Mouse (Mus musculus) frontal cortex, adult 2 months (tissue): ENCODE measurements around the gene Rbm43. TPM values are rescaled to one million over a fixed set of nuclear protein-coding genes. Genes with fewer than 3 reads are reported as not detected.

Experiments
- DNase-seq, 2 experiments: peaks; one replicate each; pipeline ENCODE4 v3.0.0; 2022; ENCODE audit warnings: low spot score in 1 of 2; ENCODE audit errors: extremely low spot score in 1 of 2
- polyA plus RNA-seq: library from polyadenylated mRNA; depleted of rRNA; stranded (reverse); fragments of >200 nt; gene quantifications from 2 replicates; pipeline ENCODE4 v1.2.3, GENCODE M21; 2012; rRNA removed

The Rbm43 gene
- polyA plus RNA-seq = 13.3 and 14.6 TPM in 2 replicates

DNA sequence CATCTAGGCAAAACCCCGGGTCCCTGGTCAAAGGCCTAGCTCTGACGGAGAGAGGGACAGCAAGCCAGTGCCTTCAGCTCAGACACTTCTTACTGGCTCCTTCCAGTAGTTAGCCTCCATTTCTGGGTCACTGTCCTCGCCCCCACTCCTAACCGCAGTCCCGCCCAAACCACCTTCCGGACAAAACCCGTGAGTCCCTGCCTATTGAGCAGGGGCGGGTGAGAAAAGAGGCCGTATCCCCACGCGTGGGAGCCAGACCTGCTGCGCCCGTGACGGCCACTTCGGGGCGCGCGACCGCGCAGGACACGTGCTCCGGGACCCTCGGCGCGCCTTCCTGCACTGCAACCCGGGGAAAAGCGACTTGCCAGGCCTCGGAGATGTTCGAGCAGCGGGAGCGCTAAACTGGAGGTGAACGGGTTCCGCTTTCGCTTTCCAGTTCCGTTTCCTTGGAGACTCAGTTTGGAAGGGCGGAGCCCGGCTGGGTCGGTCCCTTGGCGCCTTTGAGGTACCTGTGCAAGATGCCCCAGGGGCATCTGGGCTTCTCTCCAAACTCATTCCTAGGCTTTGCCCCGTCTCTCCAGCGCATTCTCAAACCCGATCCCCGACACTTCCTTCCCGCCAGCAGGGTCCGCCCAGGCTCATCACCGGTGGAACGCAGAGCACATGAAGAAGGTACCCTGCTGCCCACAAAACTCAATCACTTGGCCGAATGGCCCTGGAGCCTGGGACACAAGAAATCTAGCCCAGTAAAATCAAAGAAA, at the start of gene Rbm43:
TSS of gene Rbm43 (minus strand) at position 590 of the 761 bp plus-strand sequence.
- peak; percentile 20 to 78 for DNase-seq

DNA sequence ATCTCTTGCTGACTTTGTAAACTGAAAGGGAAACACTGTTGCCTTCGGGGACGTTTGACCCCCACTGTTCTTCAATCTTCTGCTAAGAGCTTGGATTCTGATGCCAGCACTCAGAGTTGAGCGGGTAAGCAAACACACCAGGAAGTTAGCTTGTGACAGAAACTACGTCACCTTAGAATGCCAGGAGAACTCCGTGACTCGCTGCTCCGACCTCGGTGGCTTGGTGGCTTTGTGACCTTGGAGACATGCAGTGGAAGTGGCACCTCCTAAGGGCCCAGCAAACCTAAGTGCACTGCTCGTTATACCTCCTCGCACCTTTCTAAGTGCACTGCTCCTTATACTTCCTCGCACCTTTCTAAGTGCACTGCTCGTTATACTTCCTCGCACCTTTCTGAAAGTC, 47.3 kb upstream of the Rbm43 start:
- no peak for DNase-seq

DNA sequence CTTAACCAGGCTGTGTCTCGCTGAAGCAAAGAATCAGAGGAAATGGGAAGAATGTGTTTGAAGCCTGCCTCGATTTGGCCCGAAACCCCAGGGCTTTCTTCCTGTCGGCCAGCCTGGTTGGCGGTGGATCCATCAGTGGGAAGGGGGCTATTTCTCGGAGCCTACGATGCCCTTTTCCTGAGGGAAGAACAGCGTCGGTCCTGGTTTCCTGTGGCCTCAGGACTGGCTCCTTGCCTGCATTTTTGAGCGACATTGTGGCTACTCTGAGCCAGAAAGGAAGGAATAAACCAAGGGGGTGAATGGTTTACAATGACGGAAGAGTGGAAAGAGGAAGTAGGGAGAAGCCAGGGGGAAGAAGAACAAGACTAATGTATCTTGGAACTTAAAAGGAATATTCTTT, 46.7 kb upstream of the Rbm43 start:
- no peak for DNase-seq

DNA sequence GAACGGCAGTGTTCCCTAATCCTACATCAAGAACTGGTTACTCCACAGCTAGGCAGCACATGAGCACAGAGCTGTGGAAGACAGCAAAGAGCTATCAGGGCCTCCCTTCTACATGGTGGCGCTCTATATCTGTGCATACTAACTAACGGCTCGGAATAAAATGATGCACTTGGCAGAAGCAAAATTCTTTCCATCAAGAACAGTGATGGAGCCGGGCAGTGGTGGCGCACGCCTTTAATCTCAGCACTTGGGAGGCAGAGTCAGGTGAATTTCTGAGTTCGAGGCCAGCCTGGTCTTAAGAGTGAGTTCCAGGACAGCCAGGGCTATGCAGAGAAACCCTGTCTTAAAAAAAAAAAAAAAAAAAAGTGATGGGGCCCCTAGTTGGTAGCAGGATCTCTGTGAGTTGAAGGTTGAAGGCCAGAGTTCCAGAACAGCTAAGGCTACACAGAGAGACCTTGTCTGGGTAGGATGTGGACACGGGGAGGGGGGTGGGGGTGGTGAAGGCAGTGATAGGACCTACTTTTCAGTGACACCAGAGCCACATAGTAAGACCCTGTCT, 38.5 kb upstream of the Rbm43 start, which contains the start of gene Nmi:
TSS of gene Nmi (minus strand) at position 85 of the 559 bp plus-strand sequence.
- DNase-seq = peak in 1 of 2 experiments; percentile 15

DNA sequence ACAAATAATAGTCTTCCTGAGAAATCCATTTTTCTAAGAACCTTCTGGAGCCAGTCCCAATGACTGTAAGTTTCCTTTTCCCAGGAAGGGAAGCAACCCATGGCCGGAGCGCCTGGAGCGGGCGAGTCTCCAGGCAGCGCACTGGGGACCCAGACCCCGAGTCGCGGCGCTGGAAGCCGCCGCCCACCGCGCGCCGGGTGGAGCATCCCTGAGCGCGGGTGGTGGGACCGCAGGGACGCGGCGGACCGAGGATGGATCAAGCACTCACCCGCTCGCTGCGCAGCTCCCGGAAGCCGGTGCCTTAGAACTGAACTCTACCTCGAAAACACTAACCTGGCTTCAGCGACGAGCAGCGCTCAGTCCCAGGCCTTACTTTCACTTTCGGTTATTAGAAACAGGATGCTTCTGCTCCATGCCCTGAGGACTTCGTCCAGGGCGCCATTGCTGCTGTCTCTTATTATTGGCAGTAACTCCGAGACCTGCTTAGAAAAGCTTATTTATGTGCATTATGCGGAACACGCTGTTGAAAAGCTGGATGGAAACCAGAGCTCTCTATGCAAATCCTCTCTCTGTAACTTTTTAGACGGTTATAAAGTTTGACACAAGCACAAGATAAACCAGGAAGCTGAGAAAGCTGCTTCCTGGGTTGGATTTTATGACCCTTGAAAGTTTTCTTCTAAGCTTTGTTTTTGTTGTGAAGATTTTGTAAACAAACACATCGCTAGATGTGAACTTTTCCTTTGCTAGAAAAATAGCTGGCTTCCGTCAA, 37.9 kb upstream of the Rbm43 start:
- peak in 1 of 2 experiments; percentile 32 for DNase-seq

DNA sequence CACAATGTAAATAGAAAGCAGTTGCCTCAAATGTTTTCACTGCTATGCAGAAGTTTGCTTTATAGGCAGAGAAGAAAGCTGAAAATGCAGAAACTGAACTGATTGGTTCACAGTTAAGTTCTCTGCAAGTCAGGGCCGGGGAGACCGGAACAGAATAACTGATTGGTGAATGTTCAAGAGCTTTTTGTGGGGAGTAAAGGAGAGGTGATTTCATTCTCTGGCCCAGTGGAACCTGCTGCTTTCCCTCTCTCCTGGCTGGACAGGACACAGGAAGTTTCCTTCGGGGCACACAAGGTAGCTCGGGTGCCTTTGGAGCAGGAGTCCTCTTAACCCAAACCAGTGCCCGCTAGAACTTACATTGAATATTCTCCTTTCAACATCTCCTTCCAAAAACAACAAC, 37.2 kb upstream of the Rbm43 start:
- DNase-seq = peak in 1 of 2 experiments; percentile 17

DNA sequence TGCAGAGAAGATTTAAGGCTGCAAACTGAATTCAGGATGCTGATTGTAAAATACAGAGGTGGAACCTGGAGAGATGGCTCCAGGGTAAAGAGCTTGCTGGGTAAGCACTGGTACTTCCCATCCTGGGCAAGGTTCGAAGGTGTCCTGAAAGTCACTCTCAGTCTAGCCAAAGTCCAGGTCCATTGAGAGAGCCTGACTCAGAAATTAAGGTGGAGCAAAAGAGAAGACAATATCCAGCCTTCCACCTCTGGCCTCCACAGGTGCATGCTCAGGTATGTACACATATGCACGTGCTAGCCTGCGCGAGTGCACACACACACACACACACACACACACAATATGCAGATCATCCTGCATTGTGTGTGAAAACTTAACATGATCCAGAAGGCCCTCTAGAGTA, 35.9 kb upstream of the Rbm43 start:
- no peak for DNase-seq

DNA sequence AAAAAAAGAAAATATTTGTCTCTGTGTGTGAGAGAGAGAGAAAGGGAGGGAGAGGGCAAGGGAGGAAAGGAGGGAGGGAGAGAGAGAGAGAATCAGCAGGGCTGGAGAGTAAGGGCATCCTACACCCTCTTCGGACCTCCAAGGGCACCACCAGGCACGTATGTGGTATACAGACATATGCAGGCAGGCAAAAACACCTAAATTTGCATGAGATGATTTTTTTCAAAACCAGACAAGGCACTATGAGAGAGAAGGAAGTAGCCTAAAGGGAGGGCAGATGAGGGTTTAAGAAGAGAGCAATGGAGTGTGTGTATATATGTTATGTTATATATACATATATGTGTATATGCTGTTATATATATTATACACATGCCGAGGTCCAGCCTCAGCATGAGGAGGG, 32.3 kb upstream of the Rbm43 start:
- no peak for DNase-seq

DNA sequence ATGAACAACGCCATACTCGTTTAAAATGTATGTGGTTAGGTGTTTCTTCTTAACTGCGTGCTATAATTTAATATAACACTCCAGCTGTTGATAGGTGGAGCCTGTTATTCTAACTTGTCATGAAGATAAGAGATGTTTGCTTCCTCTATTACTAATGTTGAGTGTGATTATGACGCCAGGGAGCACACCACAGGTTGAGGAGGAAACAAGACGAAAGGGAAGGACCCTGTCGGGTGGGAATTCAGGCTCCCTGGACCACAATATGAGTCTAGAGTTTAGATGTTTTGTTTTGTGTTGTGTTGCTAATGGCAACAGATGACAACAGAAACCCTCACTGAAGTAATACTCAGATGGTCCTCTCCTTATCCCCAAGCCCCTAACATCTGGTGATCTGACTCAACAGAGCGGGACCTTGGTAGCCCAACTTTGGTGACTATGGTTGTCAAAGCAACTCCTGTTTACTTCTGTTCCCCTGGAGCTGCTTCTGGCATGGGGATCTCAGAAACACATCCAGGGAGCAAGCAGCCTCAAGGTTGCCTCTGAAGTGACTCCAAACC, 18.8 kb upstream of the Rbm43 start:
- no peak for DNase-seq

DNA sequence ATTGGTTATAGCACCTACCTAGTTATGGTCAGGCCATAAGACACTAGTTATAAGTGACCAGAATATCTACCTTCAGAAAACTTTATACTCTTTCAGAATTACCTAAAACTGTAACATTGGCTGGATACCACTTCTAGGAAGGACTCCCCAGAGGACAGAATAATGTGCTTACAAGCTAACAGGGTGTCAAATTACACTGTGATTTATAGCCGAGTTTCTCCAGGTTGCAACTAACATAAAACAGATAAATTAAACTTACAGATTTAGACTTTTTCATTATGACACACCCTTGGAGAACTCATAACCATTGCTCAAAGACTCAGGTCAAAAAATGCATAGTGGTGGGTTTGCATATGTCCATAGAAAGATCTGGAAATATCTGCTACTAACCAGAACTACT, 15.9 kb upstream of the Rbm43 start:
- no peak for DNase-seq

DNA sequence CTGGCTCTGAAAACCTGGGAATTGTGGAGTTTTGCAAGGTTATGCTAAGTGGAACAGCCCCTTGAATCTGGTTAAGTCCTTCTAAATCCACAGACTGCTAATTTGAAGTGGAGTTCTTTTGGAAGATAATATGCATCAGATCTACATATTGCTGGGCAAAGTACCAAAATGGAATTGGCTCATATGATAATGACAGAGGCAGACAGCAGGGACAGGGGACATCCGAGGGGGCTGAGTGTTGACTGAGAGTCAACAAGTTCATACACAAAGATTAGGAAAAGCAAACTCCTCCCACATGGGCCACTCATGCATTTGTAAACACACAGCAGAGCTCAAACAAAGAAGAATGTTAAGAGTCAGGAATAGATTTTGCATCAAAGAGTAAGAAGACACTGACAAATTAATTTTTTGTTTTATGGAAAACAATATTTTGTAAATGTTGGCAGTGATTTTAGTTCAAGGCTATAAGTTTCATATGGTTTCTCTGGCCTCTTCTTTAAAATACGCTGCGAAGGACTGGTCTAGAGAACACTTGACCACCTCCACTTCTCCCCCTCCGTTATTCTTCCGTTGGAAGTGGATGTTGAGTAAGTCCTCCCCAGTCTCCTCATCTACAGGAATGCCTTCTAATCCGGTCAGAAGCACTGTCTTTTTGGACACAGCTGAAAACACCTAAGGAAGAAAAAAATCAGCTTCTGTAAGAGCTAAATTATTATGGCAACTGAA, 13.3 kb upstream of the Rbm43 start:
- no peak for DNase-seq

DNA sequence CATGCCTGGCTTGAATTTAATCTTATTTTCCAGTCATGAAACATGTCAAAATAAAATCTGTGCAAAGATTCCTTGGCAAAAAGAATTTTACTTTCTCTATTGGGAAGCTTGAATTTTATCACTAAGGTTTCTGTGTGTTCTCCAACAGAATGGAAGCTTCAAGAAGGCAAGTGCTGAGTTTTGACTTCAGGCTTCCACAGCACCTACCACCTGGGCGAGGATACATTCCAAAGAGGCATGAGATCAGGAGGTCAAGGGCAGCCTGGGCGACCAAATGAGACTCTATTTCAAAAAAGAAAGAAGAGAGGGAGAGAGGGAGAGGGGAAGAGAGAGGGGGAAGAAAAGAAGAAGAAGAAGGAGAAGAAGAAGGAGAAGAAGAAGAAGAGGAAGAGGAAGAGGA, 10.8 kb upstream of the Rbm43 start:
- no peak for DNase-seq

DNA sequence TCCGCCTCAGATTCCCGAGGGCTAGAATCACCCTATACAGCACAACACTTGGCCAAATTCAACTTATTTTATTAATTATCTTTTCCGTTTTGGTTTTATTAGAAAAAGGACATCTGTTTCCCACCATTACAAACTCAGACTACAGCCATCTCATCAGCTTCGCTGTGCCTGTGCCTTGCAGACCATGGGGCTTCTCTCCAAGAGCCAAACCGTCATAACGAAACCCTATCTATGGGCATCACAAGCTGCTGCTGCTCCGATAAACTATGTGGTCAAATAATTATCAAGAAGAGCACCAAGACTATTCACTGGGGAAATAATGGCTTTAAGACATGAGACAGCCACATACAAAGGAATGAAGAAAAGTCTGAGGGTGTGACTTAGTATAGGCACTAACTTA, 6.9 kb upstream of the Rbm43 start:
- DNase-seq = no peak

DNA sequence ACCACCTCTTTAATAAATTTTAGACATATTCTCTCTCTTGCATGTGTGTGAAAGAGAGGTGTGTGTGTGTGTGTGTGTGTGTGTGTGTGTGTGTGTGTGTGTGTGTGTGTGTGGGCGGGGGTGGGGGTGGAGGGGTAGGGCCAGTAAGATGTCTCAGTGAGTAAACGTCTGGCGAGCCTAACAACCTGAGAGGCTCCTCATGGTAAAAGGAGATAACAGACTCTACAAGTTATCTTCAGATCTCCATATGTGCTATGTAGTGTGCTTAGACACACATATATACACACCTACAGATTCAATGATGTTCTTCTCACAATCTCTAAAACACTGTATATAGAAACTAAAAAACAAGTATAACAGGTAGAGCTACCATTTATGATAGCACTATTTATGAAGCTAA, 3.8 kb upstream of the Rbm43 start:
- DNase-seq = no peak

DNA sequence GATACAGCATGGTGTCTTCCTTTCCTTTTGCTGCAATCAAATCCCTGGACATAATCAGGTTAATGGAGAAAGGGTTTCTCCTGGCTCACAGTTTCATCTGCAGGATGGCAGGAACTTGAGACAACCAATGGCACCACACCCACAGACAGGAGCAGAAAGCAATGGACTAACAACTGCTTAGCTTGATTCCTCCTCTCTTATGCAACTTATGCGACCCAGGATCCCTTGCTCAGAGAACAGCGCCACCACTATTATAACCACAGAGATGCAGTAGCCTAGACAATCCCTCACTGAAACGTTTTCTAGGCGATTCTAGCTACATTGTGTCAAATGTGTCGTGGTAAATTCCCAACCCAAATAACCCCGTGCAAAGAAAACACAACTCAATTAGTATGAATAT, 2.0 kb upstream of the Rbm43 start:
- DNase-seq = no peak

DNA sequence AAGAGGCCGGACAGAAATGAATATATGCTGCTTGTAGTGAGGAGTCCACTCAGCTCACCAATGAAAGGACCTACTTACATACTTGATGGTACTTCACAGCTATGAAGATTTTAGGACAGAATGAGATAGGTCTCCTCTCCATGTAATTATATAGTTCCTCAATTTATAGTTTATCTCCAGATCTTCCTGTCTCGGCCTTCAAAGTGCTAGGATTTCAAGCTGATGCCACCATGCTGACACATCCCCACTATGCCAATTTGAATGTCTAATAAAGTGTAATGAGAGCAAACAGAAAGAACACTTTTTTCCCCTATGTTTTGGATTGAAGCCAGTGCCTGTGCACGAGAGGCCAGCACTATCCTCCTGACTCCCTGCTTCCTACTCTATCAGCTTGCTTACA, 1.6 kb upstream of the Rbm43 start:
- DNase-seq = no peak

DNA sequence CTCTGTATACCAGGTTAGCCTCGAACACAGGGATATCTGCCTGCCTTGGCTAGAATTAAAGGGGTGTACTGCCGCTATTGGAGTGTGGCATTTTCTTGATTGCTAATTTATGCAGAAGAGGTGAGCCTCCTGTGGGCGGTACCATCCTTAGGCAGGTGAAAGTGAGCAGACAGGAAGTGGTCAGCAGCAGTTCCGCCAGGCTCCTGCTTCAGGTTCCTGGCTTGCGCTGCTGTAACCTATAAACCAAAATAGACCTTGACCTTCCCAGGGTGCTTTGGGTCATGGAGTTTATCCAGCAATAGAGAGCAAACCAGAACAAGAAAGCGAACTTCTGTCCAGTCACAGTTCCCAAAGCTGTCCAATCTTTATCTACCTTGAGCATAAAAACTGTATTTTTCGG, 958 bp upstream of the Rbm43 start:
- no peak for DNase-seq

DNA sequence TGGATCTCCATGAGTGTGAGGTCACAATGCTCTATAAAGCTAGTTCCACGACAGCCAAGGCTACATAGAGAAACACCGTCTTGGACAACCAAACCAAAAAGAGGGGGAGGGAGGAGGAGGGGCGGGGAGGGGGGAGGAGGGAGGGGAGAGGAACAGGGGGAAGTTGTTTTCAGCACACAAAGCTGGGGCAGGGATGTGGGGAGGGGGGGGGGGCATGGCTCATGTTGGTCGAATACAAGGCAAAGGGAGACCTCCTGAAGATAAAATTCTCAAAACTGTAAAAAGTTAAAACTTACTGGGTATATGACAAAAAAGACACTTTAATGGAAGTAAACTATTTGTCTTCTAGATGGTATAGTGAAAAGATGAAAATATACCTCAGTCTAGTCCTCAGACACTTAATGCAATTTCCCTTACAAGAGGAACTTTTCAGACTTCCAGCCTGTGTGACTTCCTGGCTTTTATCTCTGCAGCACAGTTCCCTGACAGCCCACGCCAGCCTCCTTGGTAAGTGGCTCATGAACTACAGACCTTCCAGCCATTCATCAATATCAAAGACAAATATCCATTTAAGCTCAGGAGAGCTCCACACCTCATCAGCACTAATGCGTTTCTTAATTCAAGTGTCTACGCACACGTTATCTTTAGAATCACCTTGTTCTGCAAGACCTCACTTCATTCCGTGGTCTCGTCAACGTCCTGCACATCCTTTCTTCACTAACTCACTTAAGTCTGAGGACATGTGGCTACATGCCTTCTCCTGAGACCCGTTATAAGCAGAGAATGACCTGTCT, 1.4 kb downstream of the Rbm43 start:
- no peak for DNase-seq

DNA sequence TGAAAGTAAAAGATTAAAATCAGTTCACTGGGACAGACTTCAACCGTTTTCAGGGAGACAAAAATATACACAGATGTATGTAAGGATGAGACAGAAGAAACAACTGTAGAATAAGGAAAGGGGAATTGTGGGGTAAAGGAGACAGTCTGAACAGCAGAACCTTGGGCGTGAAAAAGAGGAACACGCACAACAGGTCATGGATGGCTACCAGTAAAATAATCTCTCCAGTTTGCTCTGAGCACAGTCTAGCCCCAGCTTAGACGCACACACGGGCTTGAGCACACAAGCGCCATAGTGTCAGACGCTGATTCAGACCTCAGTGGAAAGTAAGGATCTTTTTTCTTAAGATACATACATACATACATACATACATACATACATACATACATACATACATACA, 3.7 kb downstream of the Rbm43 start:
- DNase-seq = no peak
